Mouse (Mus musculus) yolk sac, embryonic 10.5 days (tissue): ENCODE data around the gene Zfp949.

Experiments
- DNase-seq: peaks from one replicate; pipeline ENCODE4 v3.0.0-alpha.2; 2017; ENCODE audit warnings: low spot score

Gene Zfp949

DNA sequence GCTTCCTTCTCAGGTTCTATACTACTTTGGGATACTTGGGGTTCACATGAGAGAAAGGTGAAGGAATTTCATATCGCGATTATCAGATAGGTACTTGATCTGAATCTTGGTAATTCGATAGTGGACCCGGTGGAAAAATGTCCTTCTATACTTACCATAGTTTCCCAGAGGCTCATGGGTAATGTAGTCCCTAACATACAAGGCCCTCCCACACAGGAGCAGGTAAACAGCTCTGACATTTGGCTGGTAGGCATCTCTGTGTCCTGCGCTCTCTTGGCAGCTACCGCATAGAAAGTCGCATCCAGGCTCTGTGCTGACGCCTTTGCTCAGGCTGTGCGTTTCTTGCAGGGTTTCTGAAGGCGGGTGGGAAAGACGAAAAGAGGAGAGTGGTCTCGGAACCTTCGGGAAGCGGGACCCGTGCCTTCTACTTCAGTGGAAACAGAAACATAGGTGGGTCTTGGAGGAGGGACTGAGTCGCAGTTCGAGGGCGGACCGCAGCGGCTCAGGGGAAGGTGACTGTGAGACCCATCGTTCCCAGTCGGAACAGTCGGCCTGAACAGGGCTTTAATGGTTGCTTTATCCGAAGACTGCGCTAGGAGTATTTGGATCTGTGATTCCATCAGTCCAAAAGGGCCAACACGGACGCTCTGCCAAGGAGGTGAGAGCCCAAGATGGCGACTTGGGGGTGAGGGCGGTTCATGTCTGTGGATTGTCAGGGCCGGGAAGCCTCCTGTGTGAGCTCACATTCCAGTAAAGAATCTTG is at the start of gene Zfp949:
Zfp949 (plus strand) TSS at position 170 of the 763 bp plus-strand sequence.
- peak; percentile 84 for DNase-seq

DNA sequence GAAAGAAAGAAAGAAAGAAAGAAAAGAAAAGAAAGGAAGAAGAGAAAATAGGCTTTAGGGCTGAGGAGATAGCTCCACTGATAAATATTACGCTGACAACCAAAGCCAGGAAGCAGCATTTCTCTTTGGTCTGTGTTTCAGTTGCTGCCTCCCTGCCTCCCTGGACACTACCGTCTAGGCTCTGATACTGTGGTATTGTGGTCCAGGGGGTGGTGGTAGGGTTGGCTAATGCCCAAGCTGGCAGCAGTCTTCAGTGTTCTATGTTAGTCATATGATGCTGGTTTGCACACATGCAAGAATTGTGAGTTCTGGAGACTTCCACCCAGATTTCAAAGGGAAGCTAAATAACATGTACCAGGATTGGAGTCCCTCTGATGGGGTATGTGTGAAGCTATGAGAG is 47.7 kb upstream of the Zfp949 start:
- no peak for DNase-seq

DNA sequence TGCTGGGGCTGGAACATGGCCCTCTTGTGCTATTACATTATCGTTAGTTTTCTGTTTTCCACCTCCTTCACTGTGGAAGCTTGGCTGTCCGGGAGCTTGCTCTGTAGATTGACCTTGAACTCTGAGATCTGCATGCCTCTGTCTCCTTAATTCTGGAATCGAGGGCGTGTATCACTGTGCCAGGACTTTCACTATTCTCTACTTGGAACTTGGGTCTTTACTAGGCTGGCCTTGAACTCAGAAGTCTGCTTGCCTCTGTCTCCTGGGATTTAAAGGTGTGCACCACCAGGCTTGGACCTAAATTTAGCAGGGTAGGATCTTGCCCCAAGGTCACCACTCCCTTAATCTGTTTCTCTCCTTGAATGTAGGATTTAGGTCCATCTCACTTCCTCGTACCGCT is 46.0 kb upstream of the Zfp949 start:
- DNase-seq: no peak

DNA sequence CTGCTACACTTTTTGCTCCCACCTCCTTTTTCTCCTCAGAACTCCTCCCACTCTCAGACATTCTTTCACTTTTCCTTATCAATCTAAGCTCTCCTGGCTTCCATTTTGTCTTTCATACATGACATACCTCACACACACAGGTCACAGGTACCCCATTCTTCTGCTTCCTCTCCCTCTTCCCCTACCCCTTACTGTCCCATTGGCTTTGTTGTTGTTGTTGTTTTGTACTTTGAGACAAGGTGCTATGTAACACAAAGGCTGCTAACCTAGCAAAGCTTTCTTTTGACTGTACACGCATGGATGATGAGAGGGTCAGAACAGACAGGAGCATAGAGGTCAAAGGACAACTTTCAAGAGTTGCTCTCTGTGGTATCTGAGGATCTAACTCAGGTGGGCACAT is 32.3 kb upstream of the Zfp949 start:
- DNase-seq: no peak

DNA sequence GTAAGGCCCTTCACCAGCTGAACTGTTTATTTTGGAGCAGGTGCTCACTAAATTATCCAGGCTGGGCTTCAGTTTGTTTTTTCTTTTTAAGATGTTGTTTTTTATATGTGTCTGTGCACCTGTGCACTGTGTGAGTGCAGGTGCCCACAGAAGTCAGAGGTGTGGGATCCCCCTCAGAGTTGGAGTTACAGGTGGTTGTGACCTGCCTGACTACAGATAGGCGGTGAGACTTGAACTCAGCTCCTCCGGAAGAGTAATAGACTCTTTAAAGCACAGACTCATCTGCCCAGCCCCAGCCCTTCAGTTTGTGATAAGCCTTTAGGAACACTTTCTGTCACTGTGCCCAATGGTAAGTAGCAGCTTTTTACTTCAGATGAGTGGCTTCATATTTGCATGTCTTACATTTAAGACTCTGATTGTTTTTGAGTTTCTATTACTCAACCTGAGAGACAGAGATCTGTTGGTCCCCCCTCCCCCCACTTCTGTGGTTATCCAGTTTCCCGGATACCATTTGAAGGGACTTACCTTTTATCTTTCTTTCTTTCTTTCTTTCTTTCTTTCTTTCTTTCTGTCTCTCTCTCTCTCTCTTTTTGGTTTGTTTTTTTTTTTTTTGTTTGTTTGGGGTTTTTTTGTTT is 31.3 kb upstream of the Zfp949 start:
- DNase-seq: no peak

DNA sequence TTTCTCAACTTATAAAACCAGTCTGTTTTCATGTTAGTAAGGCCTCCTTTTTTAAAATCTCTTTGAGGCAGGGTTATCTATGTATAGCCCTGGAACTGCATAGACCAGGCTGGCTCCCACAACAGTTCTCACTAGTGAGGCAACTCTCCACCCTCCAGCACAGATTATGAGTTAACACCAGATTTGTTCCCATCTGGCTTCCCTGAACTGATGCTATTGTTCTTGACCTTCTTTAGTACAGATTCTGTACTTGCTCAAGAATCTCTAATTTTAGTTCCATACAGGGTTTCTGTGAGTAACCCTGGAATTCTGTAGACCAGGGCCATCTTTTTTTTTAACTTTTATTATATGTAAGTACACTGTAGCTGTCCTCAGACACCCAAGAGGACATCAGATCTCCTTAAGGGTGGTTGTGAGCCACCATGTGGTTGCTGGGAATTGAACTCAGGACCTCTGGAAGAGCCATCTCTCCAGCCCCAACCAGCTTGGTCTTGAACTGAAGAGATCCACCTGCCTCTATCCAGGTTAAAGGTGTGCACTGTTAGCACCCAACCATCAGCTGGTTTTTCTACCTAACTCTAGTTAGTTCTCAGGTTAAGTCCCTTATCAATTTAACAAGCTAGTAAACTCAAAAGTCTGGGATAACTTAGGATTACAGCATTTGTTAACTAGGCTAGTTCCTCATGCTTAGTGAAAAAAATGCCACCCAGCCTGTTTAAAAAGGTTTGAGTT is 28.3 kb upstream of the Zfp949 start:
- DNase-seq: no peak

DNA sequence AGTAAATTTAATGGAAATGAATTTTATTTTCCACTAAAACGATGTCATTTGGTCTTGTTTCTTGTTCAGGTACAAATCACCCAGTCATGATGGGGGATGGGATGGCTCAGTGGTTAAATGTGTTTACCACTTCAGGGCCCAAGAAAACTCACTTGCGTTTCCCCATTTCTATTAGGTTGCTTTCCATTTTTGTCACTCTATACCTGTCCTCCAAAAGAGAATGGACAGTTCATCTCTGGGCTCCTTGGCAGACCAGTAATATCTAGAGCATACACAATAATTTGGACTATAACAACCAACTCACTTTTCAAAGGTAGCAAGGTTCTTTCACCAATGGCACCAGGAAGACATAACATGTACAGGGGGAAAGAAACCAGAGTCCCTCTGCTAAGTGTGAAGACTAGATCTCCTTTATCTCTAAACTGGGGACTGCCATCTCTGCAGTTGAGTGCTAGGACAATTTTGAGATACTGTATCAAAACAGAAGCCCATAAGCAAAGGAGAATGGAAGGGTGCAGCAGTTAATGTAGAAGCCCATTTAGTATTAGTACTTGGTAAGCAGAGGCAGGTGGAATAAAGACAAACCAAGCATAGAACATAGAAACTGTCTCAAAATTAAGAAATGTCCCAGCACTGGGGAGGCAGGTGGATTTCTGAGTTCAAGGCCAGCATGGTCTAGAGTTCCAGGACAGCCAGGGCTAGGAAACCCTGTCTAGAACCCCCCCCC is 27.5 kb upstream of the Zfp949 start:
- DNase-seq: no peak

DNA sequence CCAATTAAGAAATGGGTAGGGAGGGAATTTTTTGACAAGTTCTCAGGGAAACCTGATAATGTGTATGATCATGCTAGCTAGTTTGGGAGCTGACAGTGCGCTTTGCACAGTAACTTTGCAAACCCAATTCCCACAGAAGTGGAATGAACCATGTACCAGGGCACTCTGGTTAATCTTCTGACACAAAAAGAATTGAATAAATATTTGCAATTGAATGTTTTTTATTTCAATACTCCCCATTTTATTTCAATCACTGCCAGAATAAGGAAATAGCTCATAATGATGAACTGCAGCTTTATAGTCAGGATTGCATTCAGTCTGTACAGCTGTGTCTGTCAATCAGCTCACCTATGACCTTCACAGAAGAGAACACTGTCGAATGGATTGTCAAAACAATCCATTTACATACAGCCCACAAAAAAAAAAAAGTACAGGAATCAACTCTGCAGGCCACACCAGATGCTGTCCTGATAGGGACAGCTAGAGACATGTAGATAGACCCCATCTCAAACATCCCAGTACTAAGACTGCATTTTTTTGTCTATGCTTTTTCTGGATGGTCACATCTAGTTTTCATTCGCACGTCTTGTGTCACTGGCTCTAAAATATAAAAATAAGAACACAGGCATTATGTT is 26.9 kb upstream of the Zfp949 start:
- no peak for DNase-seq

DNA sequence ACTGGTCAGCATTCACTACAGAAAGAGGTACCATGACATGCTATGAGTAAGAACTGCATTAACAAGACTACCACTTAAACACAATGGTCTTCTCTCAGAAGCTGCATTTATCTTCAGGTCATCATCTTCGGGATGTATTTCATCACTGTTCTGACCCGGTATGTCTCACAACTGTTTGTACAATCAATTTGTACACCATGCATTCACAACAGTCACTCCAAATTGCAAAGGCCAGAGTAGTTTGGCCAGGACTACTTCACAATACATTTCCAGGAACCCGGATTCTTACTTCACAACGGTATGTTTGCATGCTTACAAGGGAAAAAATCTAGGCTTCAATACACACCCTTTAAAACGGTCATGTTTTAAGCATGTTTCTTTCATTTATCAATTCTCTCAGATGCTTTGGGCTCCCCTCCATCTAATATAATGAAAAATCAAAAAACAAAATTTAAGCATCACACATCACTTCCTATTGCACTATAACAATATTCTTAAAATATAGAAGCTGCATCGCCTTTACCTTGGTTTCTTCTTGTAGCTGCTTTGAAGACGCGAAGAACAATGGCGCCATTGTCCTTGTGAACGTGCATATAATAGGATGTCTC is 25.8 kb upstream of the Zfp949 start:
- no peak for DNase-seq

DNA sequence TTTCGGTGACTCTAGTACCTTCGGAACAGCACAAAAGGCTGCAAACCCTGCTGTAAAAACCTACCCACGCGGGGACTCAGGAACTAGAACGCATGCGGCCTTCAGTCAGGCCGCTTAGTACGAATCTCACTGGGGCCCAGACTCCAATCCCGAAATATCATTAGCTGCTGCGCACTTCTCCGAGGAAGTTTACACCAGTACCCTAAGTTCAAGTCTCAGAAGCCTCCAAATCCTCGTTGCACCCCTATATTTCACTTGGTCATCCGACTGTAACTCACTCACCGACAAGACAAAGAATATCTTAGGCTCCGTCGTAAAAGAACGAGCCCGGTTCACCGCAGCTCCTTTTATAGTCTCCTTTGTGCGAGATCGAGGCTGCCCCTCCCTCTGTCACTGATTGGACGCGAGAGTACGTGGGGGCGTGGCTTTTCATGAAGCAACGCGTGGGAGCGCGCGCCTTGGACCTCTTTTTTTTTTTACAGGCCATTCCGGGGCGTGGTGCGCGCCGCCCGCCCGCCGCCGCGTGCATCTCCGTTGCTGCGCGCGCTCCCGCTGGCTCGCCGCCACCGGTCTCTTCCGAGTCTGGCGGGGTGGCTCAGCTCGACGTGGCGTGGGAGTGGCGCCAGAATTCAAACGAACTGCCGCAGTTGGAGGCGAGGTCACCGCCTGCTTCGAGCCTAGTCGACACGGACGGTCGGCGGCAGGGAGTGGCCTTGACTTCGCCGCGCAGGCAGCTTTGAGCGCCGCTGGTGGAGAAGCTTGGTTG is 25.1 kb upstream of the Zfp949 start:
- DNase-seq: peak; percentile 96

DNA sequence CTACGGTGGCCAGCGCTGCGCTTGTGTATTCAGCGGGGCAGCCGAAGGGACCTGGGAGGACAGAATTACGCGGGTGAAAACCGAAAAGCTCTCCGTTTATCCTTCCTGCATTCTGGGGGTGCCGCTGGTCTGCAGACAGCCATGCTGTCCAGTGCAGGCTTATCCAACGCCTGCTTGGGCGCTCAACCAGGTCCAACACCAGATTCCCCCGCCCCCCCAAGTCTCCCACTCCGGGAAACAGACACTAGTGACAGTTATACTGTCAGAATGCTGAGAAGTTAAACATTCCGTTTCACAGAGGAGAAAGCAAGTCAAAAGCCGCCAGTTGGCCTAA is 24.5 kb upstream of the Zfp949 start:
- DNase-seq: no peak

DNA sequence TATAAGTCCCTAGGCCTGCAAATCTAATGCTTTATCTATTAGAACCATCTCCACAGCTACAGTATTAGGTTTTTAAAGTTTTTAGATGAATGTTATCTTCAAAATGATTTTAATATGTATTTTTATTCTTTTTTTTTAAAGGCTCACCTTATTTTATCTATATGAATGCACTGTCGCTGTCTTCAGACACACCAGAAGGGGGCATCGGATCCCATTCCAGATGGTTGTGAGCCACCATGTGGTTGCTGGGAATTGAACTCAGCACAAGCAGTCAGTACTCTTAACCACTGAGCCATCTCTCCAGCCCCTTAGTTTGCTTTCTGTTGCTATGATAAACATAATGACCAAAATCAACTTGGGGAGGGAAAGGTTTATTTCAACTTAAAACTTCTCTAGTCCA is 23.5 kb upstream of the Zfp949 start:
- no peak for DNase-seq

DNA sequence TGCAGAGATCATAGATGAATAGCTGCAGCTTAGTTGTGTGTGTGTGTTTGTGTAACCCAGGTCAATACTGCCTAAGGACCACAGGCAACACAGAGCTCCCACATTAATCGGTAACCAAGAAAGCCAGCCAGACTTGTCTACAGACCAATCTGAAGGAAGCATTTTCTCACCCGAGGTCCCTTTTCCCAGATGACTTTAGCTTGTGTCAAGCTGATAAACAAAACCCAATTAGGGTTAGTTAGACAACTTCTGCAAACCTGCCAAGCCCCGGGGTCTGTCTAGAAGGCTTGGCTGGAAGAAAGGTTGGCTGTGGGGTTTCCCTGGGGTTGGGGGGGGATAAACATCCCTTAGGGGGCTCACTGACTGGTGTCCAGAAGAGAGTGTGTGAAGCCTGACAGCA is 23.0 kb upstream of the Zfp949 start:
- DNase-seq: no peak

DNA sequence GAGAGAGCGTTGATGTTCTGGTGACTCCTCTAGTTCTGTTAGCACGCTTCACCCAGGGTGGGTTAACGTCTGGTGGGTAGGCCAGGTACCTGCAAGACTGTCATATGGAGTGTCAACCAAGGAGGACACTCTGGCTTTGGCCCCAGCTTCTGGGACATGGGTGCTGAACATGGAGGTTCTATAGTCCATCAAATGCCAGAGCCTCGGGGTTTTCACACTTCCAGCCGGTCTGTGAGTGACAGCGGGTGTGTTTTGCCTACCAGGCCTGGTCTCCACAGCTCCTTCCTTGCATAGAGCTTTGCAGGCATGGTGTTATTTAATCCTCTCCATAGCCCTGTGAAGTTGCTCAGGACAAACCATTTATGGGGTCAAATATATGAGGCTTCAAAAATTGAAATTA is 22.5 kb upstream of the Zfp949 start:
- no peak for DNase-seq

DNA sequence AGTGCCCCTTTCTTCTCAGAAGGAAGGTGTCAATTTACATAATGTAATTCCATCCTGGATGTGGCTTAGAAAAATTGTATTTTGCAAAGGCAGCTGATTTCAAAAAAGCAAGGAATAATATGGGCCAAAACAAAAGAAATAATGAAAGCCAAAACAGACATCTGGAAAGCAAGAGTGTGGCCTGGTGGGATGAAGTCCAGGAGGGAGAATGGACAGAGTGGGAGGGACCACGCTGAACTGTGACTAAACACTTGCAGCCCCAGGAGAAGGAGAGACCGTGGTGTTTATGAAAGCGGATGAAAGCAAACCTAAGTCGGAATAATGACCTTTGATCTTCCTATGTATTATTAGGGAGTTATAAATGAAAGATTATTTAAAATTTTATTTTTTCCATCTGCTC is 19.9 kb upstream of the Zfp949 start:
- no peak for DNase-seq

DNA sequence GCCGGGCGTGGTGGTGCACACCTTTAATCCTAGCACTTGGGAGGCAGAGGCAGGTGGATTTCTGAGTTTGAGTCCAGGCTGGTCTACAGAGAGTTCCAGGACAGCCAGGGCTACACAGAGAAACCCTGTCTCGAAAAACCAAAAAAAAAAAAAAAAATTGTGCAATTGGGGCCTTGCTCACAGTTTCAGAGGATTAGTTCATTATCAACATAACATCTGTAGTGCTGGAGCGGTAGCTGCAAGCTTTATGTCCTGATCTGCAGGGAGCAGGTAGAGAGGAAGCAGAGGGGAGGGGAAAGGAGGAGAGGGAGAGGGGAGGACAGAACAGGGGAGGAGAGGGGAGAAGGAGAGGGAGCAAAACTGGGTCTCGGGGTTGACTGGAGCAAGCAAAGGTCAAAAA is 19.1 kb upstream of the Zfp949 start:
- no peak for DNase-seq

DNA sequence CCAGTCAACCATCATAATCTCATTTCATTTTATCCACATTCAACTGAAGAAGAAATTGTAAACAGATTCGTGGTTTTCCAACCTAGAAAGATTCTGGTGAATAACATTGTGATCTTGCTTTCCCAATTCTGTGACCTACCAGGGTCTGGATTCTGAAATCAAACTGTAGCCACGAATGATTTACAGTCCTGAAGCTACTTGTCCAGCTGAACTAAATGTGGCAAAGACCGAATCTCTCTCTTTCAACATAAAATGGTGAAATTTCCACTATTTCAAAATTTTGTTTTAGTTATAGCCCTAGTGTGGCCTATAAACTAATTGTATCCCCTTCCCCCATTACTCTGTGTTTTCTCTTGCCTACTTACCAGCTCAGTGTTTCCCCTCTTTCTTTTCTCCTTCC is 18.2 kb upstream of the Zfp949 start:
- DNase-seq: no peak

DNA sequence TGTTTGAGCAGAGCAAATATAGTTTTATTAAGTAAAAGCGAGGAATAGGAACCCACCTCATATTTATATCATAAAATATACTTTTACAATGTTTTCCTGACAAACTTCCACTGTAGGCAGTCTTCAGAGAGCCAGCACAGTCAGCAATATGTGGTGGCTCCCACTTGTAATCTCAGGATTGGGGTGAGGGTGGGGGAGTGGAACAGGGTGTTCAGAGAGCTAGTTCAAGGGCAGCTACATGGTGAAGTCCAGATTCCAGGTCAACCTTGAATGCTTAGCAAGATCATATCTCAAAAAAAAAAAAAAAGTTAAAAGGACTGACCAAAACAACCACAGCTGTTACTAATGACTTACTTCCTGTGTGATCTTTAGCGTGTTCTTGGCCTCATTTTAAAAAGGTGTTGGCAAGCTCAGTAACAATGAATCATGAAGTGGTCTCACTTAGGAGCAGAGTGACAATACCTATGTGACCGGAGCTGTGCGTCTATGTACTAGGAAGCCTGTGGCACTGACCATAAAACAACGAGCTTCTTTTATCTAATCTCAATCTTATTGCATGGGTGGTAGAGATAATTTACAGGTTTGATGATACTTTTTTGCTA is 17.7 kb upstream of the Zfp949 start:
- DNase-seq: no peak

DNA sequence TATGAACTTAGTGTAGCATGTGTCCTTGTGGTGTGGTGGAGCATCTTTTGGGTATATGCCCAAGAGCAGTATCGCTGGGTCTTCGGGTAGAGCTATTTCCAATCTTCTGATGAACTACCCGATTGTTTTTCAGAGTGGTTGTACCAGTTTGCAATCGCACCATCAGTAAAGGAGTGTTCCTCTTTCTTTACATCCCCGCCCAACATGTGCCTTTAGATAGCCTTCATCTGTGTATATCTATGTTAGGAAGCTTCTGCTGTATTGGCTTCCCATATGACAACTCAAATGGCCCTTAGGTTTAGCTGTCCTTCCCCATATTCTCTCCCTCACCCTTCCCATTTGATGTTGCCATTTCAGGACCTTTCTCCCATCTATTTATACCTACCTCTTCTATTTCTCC is 13.7 kb upstream of the Zfp949 start:
- DNase-seq: no peak

DNA sequence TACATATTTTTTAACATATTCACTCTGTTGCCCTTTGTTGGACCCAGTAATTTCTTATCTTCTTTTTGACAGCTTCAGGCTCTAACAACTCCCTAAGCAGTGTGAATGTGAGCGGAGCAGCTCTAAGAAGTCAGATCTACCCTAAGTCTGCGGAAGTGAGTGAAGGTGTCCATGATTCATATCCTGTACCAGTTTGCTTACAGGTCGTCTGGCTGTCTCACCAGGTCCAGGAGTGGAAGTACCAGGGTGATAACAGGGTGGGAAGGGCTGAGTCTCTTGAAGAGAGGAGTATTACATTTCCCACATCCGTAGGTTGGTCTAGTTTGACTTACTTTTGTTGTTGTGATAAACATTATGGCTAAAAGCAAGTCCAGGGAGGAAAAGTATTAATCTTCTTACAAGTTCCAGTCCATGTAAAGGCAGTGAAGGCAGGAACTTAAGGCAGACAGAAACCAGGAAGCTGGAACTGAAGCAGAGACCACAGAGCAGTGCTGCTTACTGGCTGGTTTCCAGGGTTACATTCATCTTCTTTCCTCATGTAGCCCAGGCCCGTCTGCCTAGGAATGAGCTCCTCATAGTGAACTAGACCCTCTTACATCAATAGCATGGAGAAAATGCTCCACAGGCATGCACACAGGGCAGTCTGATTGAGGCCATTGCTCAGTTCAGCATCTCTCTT is 8.1 kb upstream of the Zfp949 start:
- DNase-seq: no peak
